Mouse (Mus musculus): ENCODE results near the gene Crip3. TPM values are rescaled to one million over a fixed set of nuclear protein-coding genes. Genes with fewer than 3 reads are reported as not detected.

The Crip3 gene
- total and polyA plus RNA-seq, 3 experiments, result 0.38 to 0.82 (median 0.69) TPM

- DNase-seq, result peak; percentile 46
Measured at GRCm38 (mm10) chr17:46455110-46455691, 26.5 kb downstream of the Crip3 start.

- DNase-seq, result peak; percentile 59
Measured at GRCm38 (mm10) chr17:46457791-46458190, 29.1 kb downstream of the Crip3 start.

- DNase-seq, result no peak
Measured at GRCm38 (mm10) chr17:46458439-46458838, 29.7 kb downstream of the Crip3 start.

GRCm38 (mm10) chr17:46460673-46461072 lies 31.9 kb downstream of the Crip3 start:
- no peak for DNase-seq

- DNase-seq, result no peak
Measured at GRCm38 (mm10) chr17:46461347-46461746, 32.6 kb downstream of the Crip3 start.

- DNase-seq, result peak; percentile 42
Measured at GRCm38 (mm10) chr17:46462226-46462625, 33.5 kb downstream of the Crip3 start.

- no peak for DNase-seq
Measured at GRCm38 (mm10) chr17:46467830-46468229, 39.1 kb downstream of the Crip3 start.

GRCm38 (mm10) chr17:46476601-46477000 lies 47.9 kb downstream of the Crip3 start:
- no peak for DNase-seq

GRCm38 (mm10) chr17:46477286-46477685 lies 48.6 kb downstream of the Crip3 start:
- no peak for DNase-seq

Other genes starting within 250 kb of the Crip3 start
- 10 to 100 TPM; 31.9 to 44.7 TPM for gene Polh, start 226.3 kb upstream of the Crip3 start, total RNA-seq (2021)
- 6.8 and 9.2 TPM in 2 replicates for gene Polh, start 226.3 kb upstream of the Crip3 start, polyA plus RNA-seq (2012; rRNA removed)
- gene Xpo5, start 226.1 kb upstream of the Crip3 start, total RNA-seq (2021), result 10 to 100 TPM; 65.0 to 81.2 TPM
- gene Xpo5, start 226.1 kb upstream of the Crip3 start, polyA plus RNA-seq (2012; rRNA removed), result 25.6 and 29.3 TPM in 2 replicates
- 100 to 1,000 TPM in 1 of 2 experiments, 10 to 100 TPM in 1; 91.3 to 104 TPM for gene Polr1c, start 180.9 kb upstream of the Crip3 start, total RNA-seq (2021)
- 41.5 and 45.2 TPM in 2 replicates for gene Polr1c, start 180.9 kb upstream of the Crip3 start, polyA plus RNA-seq (2012; rRNA removed)
- gene Yipf3, start 180.8 kb upstream of the Crip3 start, total RNA-seq (2021), result 100 to 1,000 TPM; 157 to 198 TPM
- 387 and 511 TPM in 2 replicates for gene Yipf3, start 180.8 kb upstream of the Crip3 start, polyA plus RNA-seq (2012; rRNA removed)
- 1 to 10 TPM; 4.1 to 5.6 TPM for gene Lrrc73, start 175.4 kb upstream of the Crip3 start, total RNA-seq (2021)
- gene Lrrc73, start 175.4 kb upstream of the Crip3 start, polyA plus RNA-seq (2012; rRNA removed), result 13.8 and 15.5 TPM in 2 replicates
- 10 to 100 TPM; 44.8 to 51.4 TPM for gene Tjap1, start 145.9 kb upstream of the Crip3 start, total RNA-seq (2021)
- gene Tjap1, start 145.9 kb upstream of the Crip3 start, polyA plus RNA-seq (2012; rRNA removed), result 85.3 and 98.6 TPM in 2 replicates
- gene Dlk2, start 131.5 kb upstream of the Crip3 start, total RNA-seq (2021), result under 1 TPM in 1 of 2 experiments, not detected in 1; 0.29 TPM
- gene Dlk2, start 131.5 kb upstream of the Crip3 start, polyA plus RNA-seq (2012; rRNA removed), result 0.22 and 0.62 TPM in 2 replicates
- 1 to 10 TPM; 7.3 to 7.4 TPM for gene Abcc10, start 100.6 kb upstream of the Crip3 start, total RNA-seq (2021)
- 35.4 and 36.4 TPM in 2 replicates for gene Abcc10, start 100.6 kb upstream of the Crip3 start, polyA plus RNA-seq (2012; rRNA removed)
- gene Zfp318, start 45.2 kb upstream of the Crip3 start, total RNA-seq (2021), result 10 to 100 TPM; 22.0 to 28.5 TPM
- 9.3 TPM in 2 replicates for gene Zfp318, start 45.2 kb upstream of the Crip3 start, polyA plus RNA-seq (2012; rRNA removed)
- under 1 TPM in 1 of 2 experiments, not detected in 1; 0.37 TPM for gene Slc22a7, start 9.5 kb downstream of the Crip3 start, total RNA-seq (2021)
- 0.06 TPM in 1 of 2 replicates, not detected in the other for gene Slc22a7, start 9.5 kb downstream of the Crip3 start, polyA plus RNA-seq (2012; rRNA removed)
- gene Ttbk1, start 58.7 kb downstream of the Crip3 start, total RNA-seq (2021), result under 1 TPM; 0.52 to 0.69 TPM
- 0.53 and 0.70 TPM in 2 replicates for gene Ttbk1, start 58.7 kb downstream of the Crip3 start, polyA plus RNA-seq (2012; rRNA removed)
- 1 to 10 TPM; 3.7 to 6.1 TPM for gene Dnph1, start 67.8 kb downstream of the Crip3 start, total RNA-seq (2021)
- gene Dnph1, start 67.8 kb downstream of the Crip3 start, polyA plus RNA-seq (2012; rRNA removed), result 3.6 and 3.7 TPM in 2 replicates
- 10 to 100 TPM; 20.0 to 23.1 TPM for gene Cul9, start 117.5 kb downstream of the Crip3 start, total RNA-seq (2021)
- 42.3 and 48.0 TPM in 2 replicates for gene Cul9, start 117.5 kb downstream of the Crip3 start, polyA plus RNA-seq (2012; rRNA removed)
- 10 to 100 TPM; 35.6 to 45.2 TPM for gene Srf, start 127.2 kb downstream of the Crip3 start, total RNA-seq (2021)
- 178 and 199 TPM in 2 replicates for gene Srf, start 127.2 kb downstream of the Crip3 start, polyA plus RNA-seq (2012; rRNA removed)
- gene Ptk7, start 200.6 kb downstream of the Crip3 start, total RNA-seq (2021), result 1 to 10 TPM; 4.6 to 8.0 TPM
- gene Ptk7, start 200.6 kb downstream of the Crip3 start, polyA plus RNA-seq (2012; rRNA removed), result 8.6 and 9.2 TPM in 2 replicates
- 10 to 100 TPM; 40.9 to 43.1 TPM for gene Klc4, start 217.1 kb downstream of the Crip3 start, total RNA-seq (2021)
- 25.7 and 29.7 TPM in 2 replicates for gene Klc4, start 217.1 kb downstream of the Crip3 start, polyA plus RNA-seq (2012; rRNA removed)
- gene Mrpl2, start 217.3 kb downstream of the Crip3 start, total RNA-seq (2021), result 100 to 1,000 TPM in 1 of 2 experiments, 10 to 100 TPM in 1; 82.9 to 113 TPM
- 343 and 456 TPM in 2 replicates for gene Mrpl2, start 217.3 kb downstream of the Crip3 start, polyA plus RNA-seq (2012; rRNA removed)
- 10 to 100 TPM; 28.6 to 36.3 TPM for gene Cul7, start 221.4 kb downstream of the Crip3 start, total RNA-seq (2021)
- 52.6 and 53.3 TPM in 2 replicates for gene Cul7, start 221.4 kb downstream of the Crip3 start, polyA plus RNA-seq (2012; rRNA removed)
- gene Rrp36, start 245.4 kb downstream of the Crip3 start, total RNA-seq (2021), result 10 to 100 TPM; 24.2 to 28.5 TPM
- 21.7 and 23.8 TPM in 2 replicates for gene Rrp36, start 245.4 kb downstream of the Crip3 start, polyA plus RNA-seq (2012; rRNA removed)
- gene Mea1, start 249.9 kb downstream of the Crip3 start, total RNA-seq (2021), result 100 to 1,000 TPM; 106 to 114 TPM
- gene Mea1, start 249.9 kb downstream of the Crip3 start, polyA plus RNA-seq (2012; rRNA removed), result 44.9 and 50.8 TPM in 2 replicates

All from adrenal gland, adult 2 months (tissue).